Mouse (Mus musculus) embryonic facial prominence, embryonic 12.5 days (tissue): ENCODE results near the gene Sprr2a3. TPM values are rescaled to one million over a fixed set of nuclear protein-coding genes. Genes with fewer than 3 reads are reported as not detected.

Experiments
- polyA plus RNA-seq: library from polyadenylated mRNA; unstranded; fragments of >200 nt; fragmentation: Nextera tagmentation; extraction: Ambion mirVana; gene quantifications from 2 replicates; pipeline ENCODE4 v1.2.1, GENCODE M21; 2016

Gene Sprr2a3
- polyA plus RNA-seq, 1 experiment from 2014 or later: not detected

Other genes starting within 250 kb of the Sprr2a3 start
- gene Lor, start 202.3 kb upstream of the Sprr2a3 start, polyA plus RNA-seq: 1.4 and 1.8 TPM in 2 replicates
- not detected in 2 replicates for gene Prr9, start 161.5 kb upstream of the Sprr2a3 start, polyA plus RNA-seq
- not detected in 2 replicates for gene Lelp1, start 142.7 kb upstream of the Sprr2a3 start, polyA plus RNA-seq
- gene Sprr2a1, start 69.6 kb upstream of the Sprr2a3 start, polyA plus RNA-seq: not detected in 2 replicates
- not detected in 2 replicates for gene Sprr2a2, start 69.5 kb upstream of the Sprr2a3 start, polyA plus RNA-seq
- gene Sprr2b, start 31.2 kb downstream of the Sprr2a3 start, polyA plus RNA-seq: 0.61 TPM in 1 of 2 replicates, not detected in the other
- not detected in 2 replicates for gene Sprr2d, start 53.7 kb downstream of the Sprr2a3 start, polyA plus RNA-seq
- gene Sprr2e, start 66.7 kb downstream of the Sprr2a3 start, polyA plus RNA-seq: not detected in 2 replicates
- gene Sprr2f, start 79.8 kb downstream of the Sprr2a3 start, polyA plus RNA-seq: not detected in 2 replicates
- gene Sprr2h, start 100.3 kb downstream of the Sprr2a3 start, polyA plus RNA-seq: not detected in 2 replicates
- not detected in 2 replicates for gene Sprr2i, start 122.6 kb downstream of the Sprr2a3 start, polyA plus RNA-seq
- not detected in 2 replicates for gene Sprr2j-ps, start 132.7 kb downstream of the Sprr2a3 start, polyA plus RNA-seq
- 5.9 and 7.5 TPM in 2 replicates for gene Gm9774, start 144.0 kb downstream of the Sprr2a3 start, polyA plus RNA-seq
- not detected in 2 replicates for gene Sprr2k, start 147.2 kb downstream of the Sprr2a3 start, polyA plus RNA-seq
- gene Sprr1b, start 153.4 kb downstream of the Sprr2a3 start, polyA plus RNA-seq: not detected in 2 replicates
- gene Sprr3, start 173.3 kb downstream of the Sprr2a3 start, polyA plus RNA-seq: not detected in 2 replicates
- gene Sprr1a, start 200.5 kb downstream of the Sprr2a3 start, polyA plus RNA-seq: 0.29 and 0.55 TPM in 2 replicates
- gene Sprr4, start 215.1 kb downstream of the Sprr2a3 start, polyA plus RNA-seq: not detected in 2 replicates
- not detected in 2 replicates for gene 2310046K23Rik, start 249.1 kb downstream of the Sprr2a3 start, polyA plus RNA-seq